Mouse (Mus musculus) forebrain, embryonic 11.5 days (tissue): ENCODE results near the gene Ccser2. TPM values are rescaled to one million over a fixed set of nuclear protein-coding genes. Genes with fewer than 3 reads are reported as not detected.

Experiments
- ATAC-seq: fragments of 200-750 bp; cut with Nextera tagmentation; replicated peaks from 2 replicates; pipeline ENCODE4 v1.8.0; 2017; ENCODE audit warnings: moderate TSS enrichment; ENCODE audit not compliant: low FRiP score
- DNase-seq: peaks from one replicate; pipeline ENCODE4 v3.0.0-alpha.2; 2017; ENCODE audit warnings: low spot score
- H3K27ac ChIP-seq: fragments of 300-500 bp; sonication (generic); 2 replicates; pipeline ENCODE4 v1.5.1; 2014; ENCODE audit warnings: low read depth, low read length
- H3K27me3 ChIP-seq: fragments of 300-500 bp; sonication (generic); 2 replicates; pipeline ENCODE4 v1.6.1; 2014; ENCODE audit warnings: mild to moderate bottlenecking, low read length, mixed read lengths; ENCODE audit not compliant: control insufficient read depth, insufficient read depth
- H3K36me3 ChIP-seq: fragments of 300-500 bp; sonication (generic); 2 replicates; pipeline ENCODE4 v1.6.1; 2014; ENCODE audit warnings: mild to moderate bottlenecking, low read length, moderate library complexity, mixed read lengths; ENCODE audit not compliant: control insufficient read depth, insufficient read depth
- H3K4me1 ChIP-seq: fragments of 300-500 bp; sonication (generic); replicated peaks from 2 replicates; pipeline ENCODE4 v1.6.1; 2014; ENCODE audit warnings: low read length, mixed read lengths; ENCODE audit not compliant: control insufficient read depth, insufficient read depth
- H3K4me2 ChIP-seq: fragments of 300-500 bp; sonication (generic); 2 replicates; pipeline ENCODE4 v1.6.1; 2014; ENCODE audit warnings: low read depth, mild to moderate bottlenecking, low read length, moderate library complexity, mixed read lengths; ENCODE audit not compliant: severe bottlenecking
- H3K4me3 ChIP-seq: fragments of 300-500 bp; sonication (generic); 2 replicates; pipeline ENCODE4 v1.5.1; 2014; ENCODE audit warnings: low read depth, low read length
- H3K9ac ChIP-seq: fragments of 300-500 bp; sonication (generic); 2 replicates; pipeline ENCODE4 v1.6.1; 2014; ENCODE audit warnings: low read length
- H3K9me3 ChIP-seq: fragments of 300-500 bp; sonication (generic); 2 replicates; pipeline ENCODE4 v1.6.1; 2016; ENCODE audit warnings: low read length, mixed read lengths; ENCODE audit not compliant: control insufficient read depth
- WGBS: fragments of 180-500 bp; shearing (Covaris S2); extraction: QIAGEN DNeasy Blood & Tissue Kit; methylation state at CpG from one replicate; pipeline ENCODE4 v1.1.7; 2014; 5-methylcytosine and 5-hydroxymethylcytosine counted together
- polyA plus RNA-seq: library from polyadenylated mRNA; unstranded; fragments of >200 nt; fragmentation: Nextera tagmentation; extraction: Ambion mirVana; gene quantifications from 2 replicates; pipeline ENCODE4 v1.2.1, GENCODE M21; 2014

Gene Ccser2
- polyA plus RNA-seq, 1 experiment from 2014 or later = 30.2 TPM

- Histone ChIP-seq H3K4me3 (no peak overlapping the region), H3K4me2 (no peak overlapping the region), H3K27ac (no peak overlapping the region), H3K9me3 (no peaks in the 10 kb centered on the region), H3K36me3 (no peaks in the 10 kb centered on the region), H3K27me3 (no peaks in the 10 kb centered on the region), H3K9ac (no peak overlapping the region), H3K4me1 (no peaks in the 10 kb centered on the region)
- ATAC-seq (no peak), DNase-seq (no peak)
- 81% methylated on average over 6 of the region's 6 CpGs for WGBS
Observed at GRCm38 (mm10) chr14:36957261-36957660, 11.3 kb downstream of the Ccser2 start.

GRCm38 (mm10) chr14:36956717-36957116, 11.9 kb downstream of the Ccser2 start:
- WGBS = 79% methylated on average over 5 of the region's 5 CpGs
- H3K36me3 ChIP-seq = no peaks in the 10 kb centered on the region
- no peak overlapping the region for H3K4me3 ChIP-seq
- H3K9me3 ChIP-seq = no peaks in the 10 kb centered on the region
- no peak for DNase-seq
- ATAC-seq = no peak
- no peaks in the 10 kb centered on the region for H3K27me3 ChIP-seq
- H3K4me2 ChIP-seq = no peak overlapping the region
- H3K4me1 ChIP-seq = no peaks in the 10 kb centered on the region
- no peak overlapping the region for H3K9ac ChIP-seq
- H3K27ac ChIP-seq = no peak overlapping the region

GRCm38 (mm10) chr14:36952687-36953426, 15.7 kb downstream of the Ccser2 start:
- 91% methylated on average over 10 of the region's 10 CpGs for WGBS
- Histone ChIP-seq H3K9me3 (no peaks in the 10 kb centered on the region), H3K27me3 (no peaks in the 10 kb centered on the region), H3K4me3 (no peak overlapping the region), H3K4me2 (no peak overlapping the region), H3K4me1 (no peaks in the 10 kb centered on the region), H3K27ac (no peak overlapping the region), H3K9ac (no peak overlapping the region), H3K36me3 (no peaks in the 10 kb centered on the region)
- no peak for DNase-seq
- ATAC-seq = 0 out of 2 replicates have a peak, but pooled peaks have one; percentile 2

GRCm38 (mm10) chr14:36952142-36952541, 16.4 kb downstream of the Ccser2 start:
- no peaks in the 10 kb centered on the region for H3K36me3 ChIP-seq
- H3K9ac ChIP-seq = no peak overlapping the region
- ATAC-seq (peak; percentile 53; the same call in 1 of the 2 replicates), DNase-seq (no peak)
- no peaks in the 10 kb centered on the region for H3K9me3 ChIP-seq
- H3K27ac ChIP-seq = no peak overlapping the region
- H3K27me3 ChIP-seq = no peaks in the 10 kb centered on the region
- H3K4me1 ChIP-seq = no peaks in the 10 kb centered on the region
- 40% methylated on average over 2 of the region's 2 CpGs for WGBS
- no peak overlapping the region for H3K4me3 ChIP-seq
- no peak overlapping the region for H3K4me2 ChIP-seq

- Histone ChIP-seq H3K4me2 (no peak overlapping the region), H3K9ac (no peak overlapping the region), H3K27me3 (no peaks in the 10 kb centered on the region), H3K9me3 (no peaks in the 10 kb centered on the region), H3K27ac (no peak overlapping the region), H3K4me3 (no peak overlapping the region), H3K4me1 (no peaks in the 10 kb centered on the region), H3K36me3 (no peaks in the 10 kb centered on the region)
- 59% methylated on average over 5 of the region's 5 CpGs for WGBS
- DNase-seq (no peak), ATAC-seq (no peak)
Observed at GRCm38 (mm10) chr14:36942716-36943115, 25.9 kb downstream of the Ccser2 start.

GRCm38 (mm10) chr14:36937941-36938340, 30.6 kb downstream of the Ccser2 start:
- no peaks in the 10 kb centered on the region for H3K27me3 ChIP-seq
- H3K4me3 ChIP-seq = no peak overlapping the region
- DNase-seq = no peak
- H3K9me3 ChIP-seq = no peaks in the 10 kb centered on the region
- H3K27ac ChIP-seq = no peak overlapping the region
- H3K4me1 ChIP-seq = no peaks in the 10 kb centered on the region
- no peaks in the 10 kb centered on the region; the same call in 1 of the 2 replicates for H3K36me3 ChIP-seq
- no peak overlapping the region for H3K4me2 ChIP-seq
- H3K9ac ChIP-seq = no peak overlapping the region
- 70% methylated on average over 2 of the region's 2 CpGs for WGBS
- ATAC-seq = no peak

GRCm38 (mm10) chr14:36937080-36937878, 31.3 kb downstream of the Ccser2 start:
- 0 out of 2 replicates have a peak, but pooled peaks have one; percentile 21 for ATAC-seq
- Histone ChIP-seq H3K27me3 (no peaks in the 10 kb centered on the region), H3K27ac (no peak overlapping the region), H3K4me3 (no peak overlapping the region), H3K9ac (no peak overlapping the region), H3K4me1 (no peaks in the 10 kb centered on the region), H3K4me2 (no peak overlapping the region), H3K36me3 (no peaks in the 10 kb centered on the region; the same call in 1 of the 2 replicates), H3K9me3 (no peaks in the 10 kb centered on the region)
- DNase-seq = no peak
- whole genome bisulfite sequencing = 77% methylated on average over 7 of the region's 7 CpGs

- ATAC-seq (no peak), DNase-seq (no peak)
- Histone ChIP-seq H3K4me2 (no peak overlapping the region), H3K27me3 (no peaks in the 10 kb centered on the region), H3K4me1 (no peaks in the 10 kb centered on the region), H3K27ac (no peak overlapping the region), H3K9me3 (no peaks in the 10 kb centered on the region), H3K36me3 (no peaks in the 10 kb centered on the region; the same call in 1 of the 2 replicates), H3K4me3 (no peak overlapping the region), H3K9ac (no peak overlapping the region)
- WGBS = 88% methylated on average over 10 of the region's 10 CpGs
Observed at GRCm38 (mm10) chr14:36932638-36933382, 35.8 kb downstream of the Ccser2 start.
